Mouse (Mus musculus) testis, adult 2 months (tissue): ENCODE results near the gene Fam3b.

ENCODE experiments used
- CTCF ChIP-seq: fragments of 200-500 bp; IDR thresholded peaks from 2 replicates; pipeline ENCODE4 v1.5.1; 2012; ENCODE audit warnings: low read depth, mild to moderate bottlenecking, inconsistent platforms, low read length, moderate library complexity; ENCODE audit not compliant: control insufficient read depth, insufficient read depth, insufficient replicate concordance
- POLR2A ChIP-seq: fragments of 200-500 bp; IDR thresholded peaks from 2 replicates; pipeline ENCODE4 v1.6.1; 2012; ENCODE audit warnings: low read depth, mild to moderate bottlenecking, inconsistent platforms, low read length, moderate library complexity; ENCODE audit not compliant: control insufficient read depth

- no peak for TF ChIP-seq CTCF
- TF ChIP-seq POLR2A = no peak
Observed at GRCm38 (mm10) chr16:97437448-97438056, 77.1 kb downstream of the Fam3b start.
